Mouse (Mus musculus) G1E (cell line): ENCODE measurements around the gene Col15a1. TPM values are rescaled to one million over a fixed set of nuclear protein-coding genes. Genes with fewer than 3 reads are reported as not detected.

Experiments
- ATAC-seq: 2 replicates; pipeline ENCODE4 v1.8.0; 2016; ENCODE audit warnings: mild to moderate bottlenecking; ENCODE audit not compliant: insufficient number of reproducible peaks, poor library complexity, low FRiP score, severe bottlenecking; ENCODE audit errors: extremely low read depth
- DNase-seq: peaks from one replicate; pipeline ENCODE4 v3.0.0; 2012; ENCODE audit warnings: low spot score
- H3K27me3 ChIP-seq: 2 replicates; pipeline ENCODE4 v1.6.1; 2012; ENCODE audit warnings: mild to moderate bottlenecking, low read length, inconsistent platforms; ENCODE audit not compliant: insufficient read depth
- H3K36me3 ChIP-seq: replicated peaks from 2 replicates; pipeline ENCODE3; 2012; ENCODE audit warnings: mild to moderate bottlenecking, inconsistent platforms
- H3K4me1 ChIP-seq: 2 replicates; pipeline ENCODE4 v1.6.1; 2012; ENCODE audit warnings: low read depth, low read length, inconsistent platforms, mixed read lengths; ENCODE audit not compliant: insufficient read depth
- H3K4me3 ChIP-seq: 2 replicates; pipeline ENCODE4 v1.5.1; 2012; ENCODE audit warnings: low read depth, mild to moderate bottlenecking, inconsistent platforms, low read length, moderate library complexity, mixed read lengths
- H3K9me3 ChIP-seq: replicated peaks from 2 replicates; pipeline ENCODE4 v1.6.1; 2012; ENCODE audit warnings: inconsistent platforms
- CTCF ChIP-seq: IDR thresholded peaks from 2 replicates; pipeline ENCODE4 v1.5.1; 2012; ENCODE audit warnings: low read depth, low read length, inconsistent platforms, mixed read lengths
- GATA1 ChIP-seq: IDR thresholded peaks from 2 replicates; pipeline ENCODE4 v1.6.1; 2012; ENCODE audit warnings: borderline replicate concordance, low read length, inconsistent platforms, mixed read lengths
- GATA2 ChIP-seq: IDR thresholded peaks from 2 replicates; pipeline ENCODE4 v1.6.1; 2012; ENCODE audit warnings: low read depth, low read length, inconsistent platforms, borderline replicate concordance
- POLR2AphosphoS5 ChIP-seq: IDR thresholded peaks from 2 replicates; pipeline ENCODE4 v1.6.1; 2012; ENCODE audit warnings: low read depth, low read length, inconsistent platforms; ENCODE audit not compliant: insufficient replicate concordance
- TAL1 ChIP-seq: conservative IDR thresholded peaks from 2 replicates; pipeline ENCODE4 v1.6.1; 2012; ENCODE audit warnings: low read depth, low read length, inconsistent platforms, mixed read lengths
- polyA plus RNA-seq: library from polyadenylated mRNA; stranded (reverse); fragments of >175 nt; gene quantifications from 2 replicates; pipeline ENCODE4 v1.2.3, GENCODE M21; 2012
- total RNA-seq, 2 experiments: library from RNA; stranded (forward) in 1 of 2; stranded (reverse) in 1 of 2; fragments of 200-1000 nt in 1 of 2; fragments of >200 nt in 1 of 2; fragmentation: Nextera tagmentation in 1 of 2; gene quantifications; 2 replicates each; pipeline ENCODE4 v1.2.3; 2014 to 2017

Col15a1 gene
- total and polyA plus RNA-seq, 3 experiments = 0.22 TPM; not detected in 2

- H3K4me1 ChIP-seq = no peaks in the 10 kb centered on the region
- TF ChIP-seq TAL1 (no peak), GATA1 (no peak), POLR2AphosphoS5 (no peak), GATA2 (no peak), CTCF (no peak)
- ATAC-seq = no peak
- DNase-seq = no peak
- H3K4me3 ChIP-seq = no peak overlapping the region
- no peaks in the 10 kb centered on the region for H3K36me3 ChIP-seq
- H3K27me3 ChIP-seq = no peaks in the 10 kb centered on the region
- H3K9me3 ChIP-seq = peaks cover 21% of the 10 kb centered on the region
Measured at GRCm38 (mm10) chr4:47289526-47289925, 81.6 kb downstream of the Col15a1 start.

- Histone ChIP-seq H3K27me3 (no peaks in the 10 kb centered on the region), H3K4me1 (no peaks in the 10 kb centered on the region), H3K4me3 (no peak overlapping the region), H3K36me3 (no peaks in the 10 kb centered on the region), H3K9me3 (peaks cover 21% of the 10 kb centered on the region)
- ATAC-seq (no peak), DNase-seq (no peak)
- TF ChIP-seq CTCF (no peak), POLR2AphosphoS5 (no peak), GATA2 (no peak), GATA1 (no peak), TAL1 (no peak)
Measured at GRCm38 (mm10) chr4:47290448-47290847, 82.5 kb downstream of the Col15a1 start.

GRCm38 (mm10) chr4:47291013-47291412, 83.1 kb downstream of the Col15a1 start:
- ATAC-seq (no peak), DNase-seq (no peak)
- Histone ChIP-seq H3K4me1 (no peaks in the 10 kb centered on the region), H3K36me3 (no peaks in the 10 kb centered on the region), H3K9me3 (peaks cover 17% of the 10 kb centered on the region), H3K27me3 (no peaks in the 10 kb centered on the region), H3K4me3 (no peak overlapping the region)
- TF ChIP-seq POLR2AphosphoS5 (no peak), GATA1 (no peak), GATA2 (no peak), CTCF (no peak), TAL1 (no peak)

DNA sequence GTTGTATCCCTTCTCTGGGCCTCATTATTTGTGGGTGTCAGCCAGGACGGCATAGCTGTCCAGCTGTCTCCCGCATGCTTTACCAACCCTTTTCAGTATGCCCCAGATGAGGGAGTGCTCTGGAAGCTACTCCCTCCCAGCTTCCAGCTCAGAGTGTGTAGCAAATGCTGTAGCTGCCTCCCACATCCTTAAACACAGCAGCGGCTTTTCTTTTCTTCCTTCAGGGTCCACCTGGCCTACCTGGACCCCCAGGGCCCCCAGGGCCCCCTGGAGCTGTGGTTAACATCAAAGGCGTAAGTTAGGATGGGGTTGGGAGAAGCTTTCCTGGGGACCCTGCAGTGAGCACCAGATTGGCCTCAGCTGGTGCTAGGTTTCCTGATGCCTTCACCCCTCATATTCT, 85.0 kb downstream of the Col15a1 start:
- H3K27me3 ChIP-seq = no peaks in the 10 kb centered on the region
- no peak for DNase-seq
- H3K4me3 ChIP-seq = no peak overlapping the region
- H3K36me3 ChIP-seq = no peaks in the 10 kb centered on the region
- H3K9me3 ChIP-seq = peaks cover 15% of the 10 kb centered on the region
- TF ChIP-seq POLR2AphosphoS5 (no peak), TAL1 (no peak), GATA2 (no peak), GATA1 (no peak), CTCF (no peak)
- no peak for ATAC-seq
- no peaks in the 10 kb centered on the region for H3K4me1 ChIP-seq

DNA sequence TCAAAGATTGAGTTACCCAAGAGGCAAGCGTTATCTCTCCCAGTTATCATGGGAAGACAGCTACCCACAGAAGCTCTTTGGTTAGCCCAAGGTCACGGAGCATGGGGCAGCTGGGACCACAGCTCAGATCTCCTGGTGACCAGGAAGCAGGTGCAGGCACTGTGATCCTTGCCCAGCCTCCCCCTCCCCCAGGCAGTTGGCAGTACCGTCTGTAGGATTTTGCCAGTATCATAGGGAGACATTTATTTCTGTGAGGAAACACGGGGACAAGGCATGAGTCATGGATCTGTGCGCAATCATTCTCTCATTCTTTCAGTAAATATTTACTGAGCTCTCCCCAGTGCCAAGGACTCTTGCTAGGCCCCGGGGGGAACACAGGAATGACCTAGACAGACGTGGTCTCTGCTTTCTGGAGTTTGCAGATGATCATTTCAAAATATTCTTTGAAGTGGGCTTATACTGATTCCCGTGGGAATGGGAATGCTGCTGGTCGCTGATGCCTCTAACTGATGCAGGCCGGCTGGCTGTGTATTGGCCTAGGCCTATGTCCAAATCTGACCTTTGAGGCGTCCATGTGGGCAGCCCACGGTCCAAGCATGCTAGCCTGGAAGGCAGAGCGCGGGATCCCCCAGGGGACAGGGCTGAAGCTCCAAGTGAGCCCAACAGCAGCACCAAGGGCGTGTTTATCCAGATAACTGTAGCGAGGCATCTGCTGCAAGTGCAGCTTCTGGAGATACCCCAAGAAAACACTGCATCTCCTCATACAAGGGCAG, 86.0 kb downstream of the Col15a1 start:
- DNase-seq (no peak), ATAC-seq (0 out of 2 replicates have a peak, but pooled peaks have one; percentile 22)
- TF ChIP-seq GATA2 (no peak), GATA1 (no peak)
- Histone ChIP-seq H3K27me3 (no peaks in the 10 kb centered on the region), H3K36me3 (no peaks in the 10 kb centered on the region), H3K9me3 (peaks cover 24% of the 10 kb centered on the region), H3K4me3 (no peak overlapping the region), H3K4me1 (no peaks in the 10 kb centered on the region)

DNA sequence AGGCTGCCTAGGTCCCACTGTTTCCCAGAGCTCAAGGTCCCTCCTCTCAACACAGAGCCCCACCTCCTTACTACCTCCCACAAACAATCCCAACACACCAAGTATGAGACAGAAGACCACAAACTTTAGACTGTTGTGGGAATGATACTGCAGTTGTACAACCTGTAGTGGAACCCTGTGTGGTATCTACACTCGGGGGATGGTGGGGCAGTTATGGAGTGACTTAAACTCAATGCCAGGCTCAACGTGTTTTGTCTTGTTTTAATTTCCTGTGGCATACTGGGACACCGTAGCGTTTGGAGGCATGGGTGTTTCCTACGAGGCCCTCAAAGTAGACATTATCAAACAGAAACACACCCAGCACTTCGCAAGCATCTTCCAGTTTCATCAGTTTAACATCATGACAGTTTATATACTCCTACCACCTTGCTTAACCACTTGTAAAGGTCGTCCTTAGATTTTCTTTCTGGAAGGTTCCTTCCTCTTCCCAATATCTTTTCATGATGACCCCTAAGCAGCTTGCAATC, 86.6 kb downstream of the Col15a1 start:
- no peak for TF ChIP-seq POLR2AphosphoS5
- no peak for TF ChIP-seq CTCF
- no peak for TF ChIP-seq GATA2
- TF ChIP-seq TAL1 = no peak
- TF ChIP-seq GATA1 = no peak
- Histone ChIP-seq H3K9me3 (peaks cover 29% of the 10 kb centered on the region), H3K4me3 (no peak overlapping the region), H3K27me3 (no peaks in the 10 kb centered on the region), H3K36me3 (no peaks in the 10 kb centered on the region), H3K4me1 (no peaks in the 10 kb centered on the region)
- DNase-seq (no peak), ATAC-seq (no peak)

- DNase-seq (no peak), ATAC-seq (no peak)
- Histone ChIP-seq H3K9me3 (peaks cover 34% of the 10 kb centered on the region), H3K36me3 (no peaks in the 10 kb centered on the region), H3K4me3 (no peak overlapping the region), H3K4me1 (no peaks in the 10 kb centered on the region), H3K27me3 (no peaks in the 10 kb centered on the region)
- no peak for TF ChIP-seq GATA1
- TF ChIP-seq GATA2 = no peak
- TF ChIP-seq TAL1 = no peak
- no peak for TF ChIP-seq POLR2AphosphoS5
- no peak for TF ChIP-seq CTCF
Measured at GRCm38 (mm10) chr4:47295547-47295946, 87.6 kb downstream of the Col15a1 start.
